Mouse (Mus musculus) gastrocnemius, postnatal 4 days (tissue): ENCODE data around the gene Tsc1. TPM values are rescaled to one million over a fixed set of nuclear protein-coding genes. Genes with fewer than 3 reads are reported as not detected.

Experiments used
- DNase-seq, 2 experiments: peaks; one replicate each; pipeline ENCODE4 v3.0.0; 2021 to 2022; ENCODE audit warnings: low spot score in 2 of 2, mixed read lengths in 2 of 2
- long read RNA-seq, 2 experiments: library from polyadenylated mRNA; stranded (forward); transcript quantifications; one replicate each; pipeline ENCODE4 v2.0.0; 2021
- total RNA-seq, 2 experiments: library from RNA; stranded (reverse); gene quantifications; 2 replicates each; pipeline ENCODE4 v1.2.3; 2021

The Tsc1 gene
- 10 to 100 TPM; 21.9 to 22.3 TPM for total RNA-seq
- long read RNA-seq, experiment 1, partial matches to known transcripts, result 1 of 24 reads
- long read RNA-seq, experiment 1, other reads (novel, unspliced or antisense), result 23 of 24 reads
- long read RNA-seq, experiment 2, full-length matches to known transcripts, result 2 of 22 reads
- long read RNA-seq, experiment 2, partial matches to known transcripts, result 6 of 22 reads
- long read RNA-seq, experiment 2, other reads (novel, unspliced or antisense), result 14 of 22 reads

GRCm38 (mm10) chr2:28640461-28641424 lies at the start of gene Tsc1:
Gene Tsc1 (plus strand): TSS chr2:28641228.
- DNase-seq, result peak; percentile 83 to 96

GRCm38 (mm10) chr2:28591479-28591878 lies 49.5 kb upstream of the Tsc1 start:
- DNase-seq, result no peak

GRCm38 (mm10) chr2:28592809-28593208 lies 48.2 kb upstream of the Tsc1 start:
- peak in 1 of 2 experiments; percentile 63 for DNase-seq

- no peak for DNase-seq
These were observed 45.0 kb upstream of the Tsc1 start for GRCm38 (mm10) chr2:28596021-28596420.

GRCm38 (mm10) chr2:28596998-28597397 lies 44.0 kb upstream of the Tsc1 start:
- no peak for DNase-seq

- DNase-seq, result no peak
These were observed 43.1 kb upstream of the Tsc1 start for GRCm38 (mm10) chr2:28597733-28598547.

- no peak for DNase-seq
These were observed 42.1 kb upstream of the Tsc1 start for GRCm38 (mm10) chr2:28598692-28599568.

- no peak for DNase-seq
These were observed 41.5 kb upstream of the Tsc1 start for GRCm38 (mm10) chr2:28599569-28599900.

GRCm38 (mm10) chr2:28601720-28602590 lies 39.1 kb upstream of the Tsc1 start:
- DNase-seq, result no peak

GRCm38 (mm10) chr2:28603542-28603941 lies 37.5 kb upstream of the Tsc1 start:
- no peak for DNase-seq

GRCm38 (mm10) chr2:28605789-28606541 lies 35.1 kb upstream of the Tsc1 start:
- DNase-seq, result no peak

- no peak for DNase-seq
These were observed 34.3 kb upstream of the Tsc1 start for GRCm38 (mm10) chr2:28606601-28607340.

GRCm38 (mm10) chr2:28607341-28608165 lies 33.5 kb upstream of the Tsc1 start:
- no peak for DNase-seq

- no peak for DNase-seq
These were observed 31.2 kb upstream of the Tsc1 start for GRCm38 (mm10) chr2:28609851-28610250.

- no peak for DNase-seq
These were observed 30.2 kb upstream of the Tsc1 start for GRCm38 (mm10) chr2:28610716-28611406.

- DNase-seq, result no peak
These were observed 29.6 kb upstream of the Tsc1 start for GRCm38 (mm10) chr2:28611407-28611787.
